Mouse (Mus musculus) left cerebral cortex, adult 9 months (tissue): ENCODE measurements at regions not wholly inside any gene's neighbourhood (a gene's known extent, or its start where the extent isn't known, plus 50 kb on each side); places are given as distances from the start of the nearest gene placed in this dataset.

Experiments
- DNase-seq, 2 experiments: peaks; one replicate each; pipeline ENCODE4 v3.0.0; 2022; ENCODE audit warnings: low spot score in 2 of 2

GRCm38 (mm10) chr1:181299826-181300225 is 52.6 kb upstream of the Cnih3 start:
- DNase-seq: no peak

GRCm38 (mm10) chr1:181302151-181302550 is 50.3 kb upstream of the Cnih3 start:
- DNase-seq: no peak
